Mouse (Mus musculus) left cerebral cortex, adult 6 months (tissue): ENCODE measurements around the gene Taco1. TPM values are rescaled to one million over a fixed set of nuclear protein-coding genes. Genes with fewer than 3 reads are reported as not detected.

ENCODE experiments used
- long read RNA-seq, 2 experiments: library from polyadenylated mRNA; unstranded; transcript quantifications; one replicate each; pipeline ENCODE4 v2.0.0; 2019 to 2020
- polyA plus RNA-seq: library from polyadenylated mRNA; unstranded; fragments of <200 nt; fragmentation: Nextera tagmentation; gene quantifications from 2 replicates; pipeline ENCODE4 v1.2.3, GENCODE M21; 2021

The Taco1 gene
- 5.3 and 5.8 TPM in 2 replicates for polyA plus RNA-seq
- long read RNA-seq, experiment 1, transcript Taco1-201 (5 exons, 1,383 nt) = major isoform, 14 of 16 reads
- long read RNA-seq, experiment 1, partial matches to known transcripts = 0 of 16 reads
- long read RNA-seq, experiment 1, other reads (novel, unspliced or antisense) = 2 of 16 reads
- long read RNA-seq, experiment 2, partial matches to known transcripts = 2 of 9 reads
- long read RNA-seq, experiment 2, other reads (novel, unspliced or antisense) = 3 of 9 reads

DNA sequence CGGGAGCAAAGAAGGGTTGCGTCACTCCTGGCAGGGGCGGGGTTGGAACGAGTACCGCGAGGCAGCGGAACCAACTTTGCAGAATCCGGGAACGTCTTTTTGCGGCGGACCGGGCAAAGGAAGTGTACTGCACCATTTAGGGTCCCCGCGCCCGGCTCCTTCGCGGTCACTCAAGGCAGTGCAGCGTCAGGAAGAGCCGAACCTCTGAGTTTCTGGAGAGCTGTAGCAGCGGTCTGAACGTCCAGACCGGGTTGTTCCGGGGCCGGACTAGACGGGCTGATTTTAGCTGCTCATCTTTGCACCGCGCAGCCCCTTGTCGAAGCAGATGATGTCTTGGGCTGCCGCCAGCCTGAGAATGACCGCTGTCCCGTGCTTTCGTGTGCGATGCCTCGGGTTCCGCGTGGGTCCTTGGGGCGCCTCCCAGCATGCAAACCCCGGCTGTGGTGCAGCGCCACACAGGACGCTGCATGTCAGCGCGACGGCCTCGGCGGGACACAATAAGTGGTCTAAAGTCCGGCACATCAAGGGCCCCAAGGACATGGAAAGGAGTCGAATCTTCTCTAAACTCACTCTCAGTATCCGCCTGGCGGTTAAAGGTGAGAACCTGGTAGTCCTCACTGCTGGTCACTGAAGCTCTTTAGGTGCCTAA is at the start of gene Taco1:
Gene Taco1 (plus strand): TSS at position 139 of the 649 bp plus-strand sequence.

DNA sequence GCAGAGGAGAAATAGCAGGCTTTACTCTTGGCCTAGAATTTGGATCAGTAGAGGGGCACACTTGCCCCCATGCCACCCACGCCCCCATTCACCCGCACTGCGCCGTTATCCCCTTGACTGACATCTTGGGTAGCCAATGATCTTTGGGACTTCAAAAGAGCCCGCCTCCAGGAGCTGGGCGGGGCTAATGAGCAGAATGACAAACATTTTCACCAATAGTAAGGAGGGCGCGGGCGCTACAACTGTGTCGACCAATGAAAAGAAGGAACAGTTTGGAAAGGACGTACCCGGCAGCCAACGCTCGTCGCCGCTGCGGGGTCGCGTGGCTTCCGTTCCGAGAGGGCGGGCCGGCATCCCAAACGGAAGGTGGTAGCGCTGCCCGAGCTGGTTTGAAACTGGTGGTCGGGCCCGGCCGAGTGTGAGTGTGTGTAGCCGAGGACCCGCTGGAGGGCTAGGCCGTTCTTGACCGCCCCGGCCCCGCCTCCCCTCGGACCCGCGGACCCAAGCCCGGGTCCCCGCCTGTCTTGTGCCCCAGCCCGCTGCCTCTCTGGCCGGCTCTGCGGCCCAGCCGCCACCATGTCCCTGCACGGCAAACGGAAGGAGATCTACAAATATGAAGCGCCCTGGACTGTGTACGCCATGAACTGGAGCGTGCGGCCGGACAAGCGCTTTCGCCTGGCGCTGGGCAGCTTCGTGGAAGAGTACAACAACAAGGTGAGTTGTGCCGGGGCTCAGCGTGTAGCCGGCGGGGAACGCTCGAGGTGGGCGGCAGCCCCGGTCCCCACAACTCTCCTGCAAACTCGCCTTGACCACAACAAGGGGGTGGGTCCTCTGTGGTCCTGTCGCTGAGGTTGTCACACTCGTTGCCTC is 29.1 kb upstream of the Taco1 start, which contains the start of gene Dcaf7:
Gene Dcaf7 (plus strand): TSS at position 325 of the 870 bp plus-strand sequence.

DNA sequence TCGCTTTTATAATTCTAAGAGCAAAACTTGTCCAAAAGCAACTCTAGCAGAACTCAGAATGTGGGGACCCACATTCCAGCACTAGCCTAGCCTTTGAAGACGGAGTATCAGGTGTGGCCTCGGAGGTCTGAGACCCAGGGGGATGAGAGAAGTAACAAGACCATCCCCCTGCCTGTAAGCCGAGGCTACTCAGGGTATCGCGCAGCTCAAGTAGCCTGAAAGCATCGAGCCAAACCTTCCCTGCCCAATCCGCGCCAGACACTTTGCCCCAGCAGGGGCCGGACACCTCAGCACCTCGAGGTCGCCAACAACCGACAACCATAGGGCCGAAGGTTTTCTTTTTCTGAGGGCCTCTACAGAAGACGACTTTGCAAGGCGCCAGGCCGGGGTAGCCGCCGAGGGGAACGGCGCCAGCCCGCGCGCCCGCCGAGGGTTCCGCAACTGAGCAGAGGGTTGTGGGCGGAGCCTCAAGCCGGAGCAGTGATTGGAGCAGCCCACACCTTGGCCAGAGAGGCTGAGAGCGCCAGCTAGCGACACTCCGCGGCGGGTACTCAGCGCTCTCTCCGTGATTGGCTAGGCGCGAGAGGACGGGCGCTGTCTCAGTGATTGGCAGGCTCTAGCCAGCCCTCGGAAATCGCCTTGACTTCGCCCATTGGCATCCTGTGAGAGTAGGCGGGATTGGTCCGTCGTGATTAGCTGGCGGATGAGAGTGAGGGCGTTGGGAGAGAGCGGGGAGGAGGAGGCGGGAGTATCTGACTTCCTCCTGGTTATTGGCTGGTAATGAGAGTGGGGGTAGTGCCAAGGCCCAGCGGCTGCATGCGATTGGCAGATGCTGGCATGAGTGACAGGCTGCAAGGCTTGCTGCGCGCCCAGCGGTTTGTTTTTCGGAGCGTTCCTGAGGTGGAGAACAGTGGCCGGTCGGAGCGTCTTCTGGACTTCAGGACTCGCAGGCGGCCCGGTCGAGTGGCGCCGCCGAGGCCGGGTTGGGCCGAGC is 18.1 kb downstream of the Taco1 start, which contains the start of gene Map3k3:
Gene Map3k3 (plus strand): TSS at position 906 of the 994 bp plus-strand sequence.

Other genes with a start within 250 kb of the Taco1 start
- gene Cyb561, start 112.7 kb upstream of the Taco1 start, polyA plus RNA-seq = 74.3 and 82.3 TPM in 2 replicates
- 1.5 and 2.1 TPM in 2 replicates for gene Ace, start 98.1 kb upstream of the Taco1 start, polyA plus RNA-seq
- not detected in 2 replicates for gene Ace3, start 71.4 kb upstream of the Taco1 start, polyA plus RNA-seq
- 0.92 and 1.1 TPM in 2 replicates for gene Kcnh6, start 57.9 kb upstream of the Taco1 start, polyA plus RNA-seq
- gene Dcaf7, start 29.2 kb upstream of the Taco1 start, polyA plus RNA-seq = 54.8 and 86.4 TPM in 2 replicates
- gene Map3k3, start 18.6 kb downstream of the Taco1 start, polyA plus RNA-seq = 1.2 and 1.7 TPM in 2 replicates
- gene Gm10840, start 94.8 kb downstream of the Taco1 start, polyA plus RNA-seq = 1.2 and 1.3 TPM in 2 replicates
- gene Limd2, start 94.8 kb downstream of the Taco1 start, polyA plus RNA-seq = 118 and 131 TPM in 2 replicates
- 10.1 and 14.2 TPM in 2 replicates for gene Strada, start 136.1 kb downstream of the Taco1 start, polyA plus RNA-seq
- 38.3 and 50.3 TPM in 2 replicates for gene Ccdc47, start 150.3 kb downstream of the Taco1 start, polyA plus RNA-seq
- 20.1 and 21.6 TPM in 2 replicates for gene Ddx42, start 150.9 kb downstream of the Taco1 start, polyA plus RNA-seq
- gene Ftsj3, start 190.0 kb downstream of the Taco1 start, polyA plus RNA-seq = 7.4 TPM in 2 replicates
- gene Psmc5, start 190.1 kb downstream of the Taco1 start, polyA plus RNA-seq = 497 and 551 TPM in 2 replicates
- gene Smarcd2, start 206.9 kb downstream of the Taco1 start, polyA plus RNA-seq = 1.1 and 6.7 TPM in 2 replicates
- gene Tcam1, start 210.6 kb downstream of the Taco1 start, polyA plus RNA-seq = 0.04 TPM in 1 of 2 replicates, not detected in the other
- gene Gh, start 235.8 kb downstream of the Taco1 start, polyA plus RNA-seq = not detected in 2 replicates
- 0.79 and 1.1 TPM in 2 replicates for gene Cd79b, start 248.7 kb downstream of the Taco1 start, polyA plus RNA-seq